Comparison of ENCODE assay signal across 8 mouse cellular contexts in the genomic region with DNA sequence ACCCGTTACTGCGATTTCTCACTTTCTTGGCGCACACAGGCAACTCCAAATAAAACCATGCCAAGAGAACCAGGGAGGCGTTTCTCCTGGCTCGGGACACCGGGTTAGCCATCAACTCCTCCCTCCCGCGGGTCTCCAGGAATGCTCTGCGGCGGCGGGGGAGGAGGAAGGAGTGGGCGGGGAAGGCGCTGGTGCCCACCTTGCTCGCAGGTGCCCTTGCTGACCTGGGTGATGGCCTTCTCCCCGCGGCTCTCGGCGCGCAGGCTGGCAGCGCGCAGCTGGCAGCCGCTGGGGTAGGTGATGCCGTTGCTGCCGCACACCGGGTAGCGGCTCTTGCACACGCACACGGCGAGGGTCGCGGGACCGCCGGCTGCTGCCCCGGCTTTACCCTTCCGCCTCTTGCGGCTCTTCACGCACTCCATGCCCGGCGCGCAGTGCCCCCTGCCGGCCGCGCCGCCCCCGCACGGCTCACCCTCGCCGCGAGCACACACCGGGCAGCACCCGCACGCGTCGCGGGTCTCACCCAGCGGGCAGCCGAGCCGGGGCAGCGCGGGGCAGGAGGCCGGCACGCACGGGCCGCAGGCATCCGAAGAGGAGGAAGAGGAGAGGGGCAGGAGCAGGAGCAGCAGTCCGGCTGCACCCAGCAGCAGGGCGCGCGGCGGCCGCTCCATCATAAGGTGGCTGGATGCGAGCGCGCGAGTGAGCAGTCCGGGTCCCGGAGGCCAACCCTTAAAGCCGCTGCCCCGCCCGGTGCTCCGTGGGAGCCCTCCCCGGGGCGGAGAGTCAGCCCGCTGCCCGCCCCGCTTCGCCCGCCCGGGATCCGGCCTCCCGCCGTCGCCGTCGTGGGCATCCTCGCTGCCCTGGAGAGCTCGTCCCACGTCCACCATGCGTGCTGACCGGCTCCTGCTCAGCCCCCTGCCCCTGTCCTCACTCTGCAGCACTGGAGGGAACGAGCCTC. TPM values are rescaled to one million over a fixed set of nuclear protein-coding genes. Genes with fewer than 3 reads are reported as not detected.
A peak's percentile ranks its signal among the peaks of the same experiment; 100 is the strongest.
DNase-seq lines count a peak whose midpoint lies in the region; ATAC-seq and TF ChIP-seq lines count a peak whose summit lies in the region.

A gene (minus strand): TSS at position 701 of the 958 bp plus-strand sequence.

- ATAC-seq in forebrain, embryonic 11.5 days (replicated peaks; ENCODE audit: low FRiP score) = peak; percentile 93
- ATAC-seq in heart, embryonic 13.5 days (ENCODE audit: extremely low read depth, insufficient number of reproducible peaks, low FRiP score, low TSS enrichment) = peak; percentile 69; the same call in 1 of the 2 replicates
- peak; percentile 94 for ATAC-seq in kidney, embryonic 16.5 days (ENCODE audit: low FRiP score, low TSS enrichment)
- 0 out of 2 replicates have a peak, but pooled peaks have one; percentile 17 for ATAC-seq in monocyte, adult 5-6 weeks (replicated peaks; ENCODE audit: insufficient number of reproducible peaks, low FRiP score, low TSS enrichment, poor library complexity, severe bottlenecking)
- ATAC-seq in stomach, embryonic 16.5 days (ENCODE audit: insufficient read depth, low FRiP score) = peak; percentile 89

- peak within 1 kb of the TSS; percentile 52 for H3K4me3 ChIP-seq in forebrain, embryonic 11.5 days (ENCODE audit: low read depth, low read length)
- peak within 1 kb of the TSS; percentile 71 for H3K4me3 ChIP-seq in heart, embryonic 13.5 days
- H3K4me3 ChIP-seq in kidney, embryonic 16.5 days (ENCODE audit: low read length) = peak within 1 kb of the TSS; percentile 74
- H3K4me3 ChIP-seq in liver, adult 2 months (ENCODE audit: insufficient read depth, low read depth, low read length) = peak within 1 kb of the TSS; percentile 96
- peak within 1 kb of the TSS; percentile 72 for H3K4me3 ChIP-seq in stomach, embryonic 16.5 days (replicated peaks; ENCODE audit: low read length)

- H3K36me3 ChIP-seq in forebrain, embryonic 11.5 days (ENCODE audit: control insufficient read depth, insufficient read depth, low read length) = no peaks in the 10 kb centered on the region
- H3K36me3 ChIP-seq in heart, embryonic 13.5 days = no peaks in the 10 kb centered on the region
- no peaks in the 10 kb centered on the region for H3K36me3 ChIP-seq in kidney, embryonic 16.5 days (ENCODE audit: insufficient read depth, low read length)
- H3K36me3 ChIP-seq in liver, adult 2 months (ENCODE audit: control insufficient read depth, insufficient read depth, low read length) = no peaks in the 10 kb centered on the region
- H3K36me3 ChIP-seq in stomach, embryonic 16.5 days (ENCODE audit: control insufficient read depth, insufficient read depth, low read length) = no peaks in the 10 kb centered on the region

- peaks cover 12% of the 10 kb centered on the region for H3K27me3 ChIP-seq in forebrain, embryonic 11.5 days (ENCODE audit: control insufficient read depth, insufficient read depth, low read length)
- H3K27me3 ChIP-seq in heart, embryonic 13.5 days (replicated peaks) = peaks cover 43% of the 10 kb centered on the region
- no peaks in the 10 kb centered on the region for H3K27me3 ChIP-seq in kidney, embryonic 16.5 days (ENCODE audit: insufficient read depth, low read length)
- peaks cover 10% of the 10 kb centered on the region for H3K27me3 ChIP-seq in liver, adult 2 months (ENCODE audit: control insufficient read depth, insufficient read depth, low read length)
- no peaks in the 10 kb centered on the region for H3K27me3 ChIP-seq in stomach, embryonic 16.5 days (ENCODE audit: control insufficient read depth, insufficient read depth, low read length)

- no peak within 1 kb of the TSS for H3K27ac ChIP-seq in forebrain, embryonic 11.5 days (ENCODE audit: low read depth, low read length)
- H3K27ac ChIP-seq in heart, embryonic 13.5 days (replicated peaks) = peak within 1 kb of the TSS; percentile 33
- peak within 1 kb of the TSS; percentile 87 for H3K27ac ChIP-seq in kidney, embryonic 16.5 days (ENCODE audit: low read length)
- H3K27ac ChIP-seq in liver, adult 2 months (replicated peaks; ENCODE audit: insufficient read depth, low read depth, low read length) = peak within 1 kb of the TSS; percentile 19
- peak within 1 kb of the TSS; percentile 89 for H3K27ac ChIP-seq in stomach, embryonic 16.5 days (ENCODE audit: low read length)

- peak; percentile 73 for TF ChIP-seq CTCF in liver, adult 2 months (IDR thresholded peaks at IDR 0.05; ENCODE audit: low read depth, low read length)

- WGBS in forebrain, embryonic 11.5 days = 6% methylated on average over 79 of the region's 101 CpGs
- WGBS in heart, embryonic 13.5 days = 4% methylated on average over 92 of the region's 101 CpGs
- 6% methylated on average over 82 of the region's 101 CpGs for WGBS in kidney, embryonic 16.5 days
- WGBS in liver, adult 2 months = 5% methylated on average over 99 of the region's 101 CpGs
- 5% methylated on average over 95 of the region's 101 CpGs for WGBS in stomach, embryonic 16.5 days

- peak within 1 kb of the TSS; percentile 47 for H3K9ac ChIP-seq in forebrain, embryonic 11.5 days (ENCODE audit: low read length)
- peak within 1 kb of the TSS; percentile 80 for H3K9ac ChIP-seq in heart, embryonic 13.5 days
- peak within 1 kb of the TSS; percentile 83 for H3K9ac ChIP-seq in kidney, embryonic 16.5 days (replicated peaks; ENCODE audit: low read length)
- H3K9ac ChIP-seq in liver, adult 2 months (ENCODE audit: low read depth, low read length) = peak within 1 kb of the TSS; percentile 92
- peak within 1 kb of the TSS; percentile 84 for H3K9ac ChIP-seq in stomach, embryonic 16.5 days (ENCODE audit: low read length)

- peak within 1 kb of the TSS; percentile 67 for H3K4me2 ChIP-seq in forebrain, embryonic 11.5 days (ENCODE audit: low read depth, low read length, severe bottlenecking)
- peak within 1 kb of the TSS; percentile 97 for H3K4me2 ChIP-seq in heart, embryonic 13.5 days
- peak within 1 kb of the TSS; percentile 84 for H3K4me2 ChIP-seq in kidney, embryonic 16.5 days (replicated peaks; ENCODE audit: low read depth, low read length)
- H3K4me2 ChIP-seq in stomach, embryonic 16.5 days (ENCODE audit: low read depth, low read length) = peak within 1 kb of the TSS; percentile 86

- TF ChIP-seq POLR2A in liver, adult 2 months (IDR thresholded peaks at IDR 0.05; ENCODE audit: extremely low read depth, insufficient read depth, low read length) = peak; percentile 58

- no peaks in the 10 kb centered on the region for H3K4me1 ChIP-seq in forebrain, embryonic 11.5 days (replicated peaks; ENCODE audit: control insufficient read depth, insufficient read depth, low read length)
- H3K4me1 ChIP-seq in heart, embryonic 13.5 days = peaks cover 22% of the 10 kb centered on the region
- H3K4me1 ChIP-seq in kidney, embryonic 16.5 days (ENCODE audit: insufficient read depth, low read length) = peaks cover 24% of the 10 kb centered on the region
- H3K4me1 ChIP-seq in liver, adult 2 months (ENCODE audit: control insufficient read depth, insufficient read depth, low read length) = peaks cover 4% of the 10 kb centered on the region; the same call in 1 of the 2 replicates
- H3K4me1 ChIP-seq in stomach, embryonic 16.5 days (ENCODE audit: control insufficient read depth, insufficient read depth, low read length) = no peaks in the 10 kb centered on the region; the same call in none of the 2 replicates

- H3K79me2 ChIP-seq in liver, adult 2 months (ENCODE audit: control insufficient read depth, insufficient read depth, low read length) = peaks cover 5% of the 10 kb centered on the region; the same call in 1 of the 2 replicates

- no peaks in the 10 kb centered on the region for H3K9me3 ChIP-seq in forebrain, embryonic 11.5 days (ENCODE audit: control insufficient read depth, low read length)
- H3K9me3 ChIP-seq in heart, embryonic 13.5 days = 0 out of 2 replicates have a peak, but pooled peaks cover 3% of the 10 kb centered on the region
- no peaks in the 10 kb centered on the region for H3K9me3 ChIP-seq in kidney, embryonic 16.5 days (ENCODE audit: low read length)
- H3K9me3 ChIP-seq in stomach, embryonic 16.5 days (replicated peaks; ENCODE audit: control insufficient read depth, low read length) = no peaks in the 10 kb centered on the region

- DNase-seq in 3134 (ENCODE audit: extremely low read depth, insufficient read length, low spot score) = peak; percentile 69
- peak; percentile 72 for DNase-seq in adrenal gland, adult 8-10 months
- DNase-seq in forebrain, embryonic 11.5 days (ENCODE audit: low spot score) = peak; percentile 89
- DNase-seq in liver, adult 2 months (ENCODE audit: extremely low read depth, low read depth, low spot score) = no peak

RNA-seq across cellular contexts. Expression of the gene that starts here (rescaled TPM):
- 100 to 1,000 TPM; 532 to 639 (median 602) TPM for total RNA-seq in adrenal gland, adult 8-10 months (2022)
- polyA plus RNA-seq in forebrain, embryonic 11.5 days (2014; fragmentation: Nextera tagmentation; extraction: Ambion mirVana) = 15.4 and 20.5 TPM in 2 replicates
- 30.2 and 32.4 TPM in 2 replicates for polyA plus RNA-seq in heart, embryonic 13.5 days (2015; fragmentation: Nextera tagmentation; extraction: Ambion mirVana)
- polyA plus RNA-seq in kidney, embryonic 16.5 days (2015; fragmentation: Nextera tagmentation; extraction: Ambion mirVana) = 455 and 475 TPM in 2 replicates
- 69.7 and 96.6 TPM in 2 replicates for total RNA-seq in liver, adult 2 months (2014; rRNA removed)
- polyA plus RNA-seq in liver, adult 2 months (2012; rRNA removed) = 336 and 387 TPM in 2 replicates
- total RNA-seq in monocyte, adult 5-6 weeks (2017) = 2.7 to 6.7 TPM (median 5.0 TPM) in 3 replicates
- polyA plus RNA-seq in stomach, embryonic 16.5 days (2015; fragmentation: Nextera tagmentation; extraction: Ambion mirVana) = 178 and 180 TPM in 2 replicates

Comparison
In these comparisons a context has a peak if more than half of its experiments do, and no peak if none do; other contexts are left out.
1. ATAC-seq: peak in every context shown above with its lines; median percentile 94 in kidney, embryonic 16.5 days; 93 in forebrain, embryonic 11.5 days; 89 in stomach, embryonic 16.5 days; 69 in heart, embryonic 13.5 days; 17 in monocyte, adult 5-6 weeks.